Mouse (Mus musculus): Measurements from ENCODE around the gene Luzp1.

DNA sequence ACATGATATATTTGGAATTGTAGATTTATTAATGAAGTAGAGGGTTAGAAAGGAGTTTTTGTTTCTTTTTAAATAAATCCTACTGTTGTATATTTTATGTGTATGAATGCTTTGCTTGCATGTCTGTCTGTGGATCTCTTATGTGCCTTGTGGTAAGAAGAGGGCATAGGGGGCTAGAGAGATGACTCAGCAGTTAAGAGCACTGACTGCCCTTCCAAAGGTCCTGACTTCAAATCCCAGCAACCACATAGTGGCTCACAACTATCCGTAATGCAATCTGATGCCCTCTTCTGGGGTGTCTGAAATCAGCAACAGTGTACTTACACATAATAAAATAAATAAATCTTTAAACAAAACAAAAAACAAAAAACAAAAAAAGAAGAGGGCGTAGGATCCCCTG, 17.0 kb downstream of the Luzp1 start:
- TF ChIP-seq POLR2A (IDR thresholded peaks at IDR 0.05; ENCODE audit: extremely low read depth, insufficient read depth, low read length) (no peak), CTCF (IDR thresholded peaks at IDR 0.05; ENCODE audit: extremely low read depth, insufficient read depth, low read length) (no peak)

Data from cortical plate, adult 2 months (tissue).